Mouse (Mus musculus) spleen, adult 18-20 months (tissue): Measurements from ENCODE around the gene Fbxl14.

Experiments used
- DNase-seq, 2 experiments: peaks; one replicate each; pipeline ENCODE4 v3.0.0; 2022; ENCODE audit warnings: mixed read lengths in 2 of 2

Gene Fbxl14

DNA sequence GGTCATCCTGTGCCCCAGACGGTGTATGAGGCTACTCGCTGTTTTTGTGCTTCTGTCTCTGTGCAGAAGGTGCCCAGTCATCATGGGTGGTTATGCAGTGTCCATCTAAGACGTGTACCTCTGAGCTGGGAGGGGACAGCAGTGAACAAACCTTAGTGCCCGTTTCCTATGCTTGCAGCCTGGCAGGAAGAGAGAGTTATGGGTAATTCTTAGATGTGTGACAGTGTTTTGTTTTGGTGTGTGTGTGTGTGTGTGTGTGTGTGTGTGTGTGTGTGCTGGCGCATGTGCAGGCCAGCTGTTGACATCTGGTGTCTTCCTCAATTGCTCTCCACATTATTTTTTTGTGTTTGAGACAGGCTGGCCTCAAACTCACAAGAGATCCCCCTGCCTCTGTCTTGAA is 20.6 kb downstream of the Fbxl14 start:
- DNase-seq: no peak

DNA sequence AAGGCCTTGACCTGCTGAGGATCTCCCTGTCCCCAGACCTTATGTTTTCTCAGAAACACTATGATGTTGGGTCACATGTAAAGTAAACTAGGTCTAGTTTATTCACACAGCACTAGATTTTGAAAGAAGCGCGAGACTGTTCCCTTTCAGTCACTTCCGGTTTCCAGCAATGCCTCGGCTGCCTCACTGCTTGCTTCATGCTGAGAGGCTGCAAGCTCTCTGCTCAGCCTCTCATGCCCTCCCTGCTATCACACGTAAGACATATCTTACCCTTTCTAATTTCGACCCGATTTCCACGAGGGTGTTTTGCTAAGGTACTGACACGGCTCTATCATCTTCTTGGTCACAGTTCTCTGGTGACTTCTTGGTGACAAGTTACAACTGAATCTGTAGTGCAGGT is 22.6 kb downstream of the Fbxl14 start:
- no peak for DNase-seq

DNA sequence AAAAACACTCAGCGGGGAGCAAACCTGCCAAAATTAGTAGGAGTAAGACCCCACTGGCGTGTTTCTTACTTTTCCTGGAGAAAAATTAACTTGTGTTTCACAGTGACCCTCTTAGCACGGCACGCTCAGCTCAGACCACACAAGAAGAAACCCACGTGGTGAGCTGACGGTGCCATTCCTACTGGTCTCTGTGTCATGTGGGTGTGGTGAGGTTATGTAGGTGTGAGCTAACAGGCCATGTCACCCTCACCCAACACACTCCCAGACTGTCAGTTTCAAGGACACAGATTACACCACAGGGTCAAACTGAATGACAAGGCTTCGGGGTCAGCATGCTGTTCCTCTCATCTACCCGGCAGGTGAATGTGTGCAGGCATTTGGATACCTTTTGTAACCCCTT is 25.3 kb downstream of the Fbxl14 start:
- DNase-seq: no peak

DNA sequence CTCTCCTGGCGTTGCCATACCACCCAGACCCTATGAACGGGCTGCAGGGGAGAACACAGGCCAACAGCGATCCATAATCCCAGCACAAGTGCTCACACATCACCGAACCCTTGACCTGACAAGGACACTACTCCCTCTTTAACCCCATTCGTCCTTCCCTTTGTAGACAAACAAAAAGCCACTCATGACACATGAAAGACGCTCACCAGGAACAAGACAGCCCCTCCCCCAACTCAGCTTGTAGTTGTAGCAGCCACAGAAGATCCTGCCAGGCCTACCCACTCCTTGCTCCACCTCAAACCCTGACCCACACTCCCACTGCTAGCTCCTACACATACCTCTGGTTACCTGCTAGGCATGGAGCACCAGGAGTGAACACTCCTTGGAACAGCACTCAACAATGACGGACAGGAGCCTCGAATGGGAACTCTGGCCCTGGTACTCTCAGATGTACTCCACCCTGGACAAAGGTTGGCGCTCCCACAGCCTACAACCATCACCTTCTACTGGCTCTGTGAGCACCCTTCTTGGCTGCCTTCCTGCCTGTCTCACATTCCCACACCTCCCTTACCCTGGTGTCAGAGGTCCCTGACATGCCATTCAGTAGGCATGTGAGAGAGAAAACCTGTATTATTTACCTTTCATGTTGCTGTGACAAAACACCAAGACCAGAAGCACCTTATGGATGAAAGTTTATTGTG is 26.2 kb downstream of the Fbxl14 start:
- no peak for DNase-seq

DNA sequence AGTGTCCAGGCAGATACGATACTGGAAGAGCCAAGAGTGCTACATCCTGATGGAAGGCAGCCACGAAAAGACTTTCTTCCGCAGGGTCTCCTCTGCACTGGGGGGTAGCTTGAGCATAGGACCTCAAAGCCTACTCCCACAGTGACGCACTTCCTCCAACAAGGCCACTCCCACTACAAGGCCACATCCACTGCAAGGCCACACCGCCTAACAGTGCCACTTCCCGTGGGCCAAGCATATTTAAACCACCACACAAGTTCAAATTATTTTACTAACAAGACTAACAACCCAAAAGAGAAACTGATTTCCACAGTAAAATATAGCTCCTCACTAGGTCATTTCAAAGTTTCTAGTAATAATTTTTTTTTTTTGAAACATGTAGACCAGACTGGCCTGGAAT is 28.8 kb downstream of the Fbxl14 start:
- no peak for DNase-seq

DNA sequence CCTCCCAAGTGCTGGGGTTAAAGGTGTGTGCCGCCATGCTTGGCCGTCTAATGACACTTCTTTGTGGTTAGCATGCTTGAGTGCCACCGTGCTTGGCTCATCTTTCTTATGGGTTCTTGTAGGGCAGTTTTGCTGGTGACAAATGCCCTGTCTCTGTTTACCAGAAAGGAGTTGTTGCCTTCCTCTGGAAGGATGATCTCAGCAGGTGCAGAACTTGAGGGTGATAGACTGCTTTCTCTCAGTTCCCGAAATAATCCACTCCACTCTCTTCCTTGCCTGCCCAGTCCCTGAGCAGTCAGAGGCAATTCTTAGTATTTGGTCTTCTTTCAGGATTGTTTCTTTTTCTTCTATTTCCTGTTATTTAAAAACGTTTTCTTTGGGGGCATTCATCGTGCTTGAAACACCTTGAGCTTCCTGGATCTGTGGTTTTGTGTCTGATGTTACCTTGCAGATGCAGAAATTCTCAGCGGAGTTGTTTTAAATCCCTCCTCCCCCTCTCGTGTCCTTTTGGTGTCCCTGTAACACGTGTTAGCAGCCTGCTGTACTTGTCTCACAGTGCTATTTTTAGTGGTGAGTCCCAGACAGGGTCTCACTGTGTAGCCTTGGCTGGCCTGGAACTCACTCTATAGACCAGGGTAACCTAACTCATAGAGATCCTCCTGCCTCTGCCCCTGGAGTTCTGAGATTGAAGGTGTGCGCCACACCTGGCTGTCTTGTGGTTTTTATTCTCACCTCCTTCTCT is 29.3 kb downstream of the Fbxl14 start:
- DNase-seq: no peak

DNA sequence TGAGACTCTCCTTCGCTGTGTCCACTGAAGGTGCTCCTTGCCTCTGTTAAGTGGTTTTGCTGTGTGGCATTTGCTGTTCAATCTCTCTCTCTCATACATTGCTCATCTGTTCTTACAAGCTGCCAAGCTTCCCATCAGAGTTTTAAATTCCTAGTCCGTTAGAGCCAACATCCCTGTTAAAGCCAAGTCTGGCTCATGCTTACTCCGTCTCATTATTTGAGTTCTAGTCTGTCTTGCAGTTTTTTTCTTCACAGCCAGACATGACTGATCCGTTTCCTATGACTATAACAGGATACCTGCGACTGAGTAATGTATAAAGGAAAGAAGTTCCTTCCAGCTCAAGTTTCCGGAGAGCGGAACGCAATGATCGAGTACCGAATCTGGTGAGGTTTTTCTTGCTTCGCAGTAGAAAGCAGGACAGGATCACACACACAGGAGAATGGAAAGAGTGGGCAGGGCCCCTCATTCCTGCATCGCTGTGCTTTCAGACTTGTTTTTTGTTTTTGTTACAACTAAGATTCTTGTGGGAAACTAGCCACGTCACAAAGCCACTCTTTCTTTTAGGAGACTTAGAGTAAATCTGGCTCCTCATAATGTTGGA is 30.1 kb downstream of the Fbxl14 start:
- no peak for DNase-seq

DNA sequence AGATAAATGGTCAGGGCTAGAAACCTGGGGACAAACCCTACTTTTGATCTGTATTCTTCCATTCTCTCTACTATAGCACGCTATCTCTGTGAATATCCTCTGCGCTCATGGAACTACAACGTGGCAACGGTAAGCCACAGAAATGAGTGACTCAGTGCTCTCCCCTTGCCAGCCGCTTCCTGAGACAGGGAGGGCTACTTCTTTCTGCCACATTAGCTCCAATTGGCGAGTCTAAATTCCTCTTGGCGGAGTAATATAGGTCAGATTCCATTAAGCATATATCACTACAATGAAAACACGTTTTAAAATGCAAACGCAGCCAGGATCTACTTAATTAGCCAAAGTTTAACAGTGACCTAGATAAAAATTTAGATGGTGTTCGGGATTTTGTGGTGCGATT is 33.2 kb downstream of the Fbxl14 start:
- DNase-seq: no peak

DNA sequence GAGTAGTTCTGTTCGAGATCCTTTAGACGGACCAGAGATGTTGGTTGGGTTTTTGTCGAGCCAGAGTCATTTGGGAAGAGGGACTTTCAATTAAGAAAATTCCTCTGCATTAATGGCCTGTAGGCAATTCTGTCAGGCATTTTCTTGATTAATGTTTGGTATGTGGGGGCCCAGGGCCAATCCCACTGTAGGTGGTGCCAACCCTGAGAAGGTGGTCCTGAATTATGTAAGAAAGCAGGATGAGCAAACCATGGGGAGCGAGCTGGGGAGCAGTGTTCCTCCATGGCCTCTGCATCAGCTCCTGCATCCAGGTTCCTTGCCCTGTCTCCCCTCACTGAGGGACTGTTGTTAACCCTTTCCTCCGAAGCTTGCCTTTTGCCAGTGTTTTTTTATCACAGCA is 34.0 kb downstream of the Fbxl14 start:
- no peak for DNase-seq

DNA sequence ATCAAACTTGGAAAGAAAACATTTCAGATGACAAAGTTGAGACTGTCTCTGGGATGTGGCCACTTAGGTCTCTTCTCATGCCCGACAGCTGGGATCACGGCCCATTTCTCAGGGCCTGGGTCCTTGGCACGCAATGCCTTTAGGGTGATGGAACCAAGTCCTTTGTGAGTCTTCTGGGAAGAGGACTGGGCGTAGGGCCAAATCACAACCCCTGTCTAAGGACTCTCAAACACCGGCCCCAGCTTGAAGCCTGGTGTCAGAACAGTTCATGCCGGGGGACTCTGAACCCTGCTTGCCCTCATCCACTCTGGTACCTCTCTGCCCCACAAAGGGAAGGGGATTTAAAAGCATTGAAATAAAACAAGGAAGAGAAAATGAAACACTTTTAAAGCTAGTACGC is 34.6 kb downstream of the Fbxl14 start:
- DNase-seq: no peak

DNA sequence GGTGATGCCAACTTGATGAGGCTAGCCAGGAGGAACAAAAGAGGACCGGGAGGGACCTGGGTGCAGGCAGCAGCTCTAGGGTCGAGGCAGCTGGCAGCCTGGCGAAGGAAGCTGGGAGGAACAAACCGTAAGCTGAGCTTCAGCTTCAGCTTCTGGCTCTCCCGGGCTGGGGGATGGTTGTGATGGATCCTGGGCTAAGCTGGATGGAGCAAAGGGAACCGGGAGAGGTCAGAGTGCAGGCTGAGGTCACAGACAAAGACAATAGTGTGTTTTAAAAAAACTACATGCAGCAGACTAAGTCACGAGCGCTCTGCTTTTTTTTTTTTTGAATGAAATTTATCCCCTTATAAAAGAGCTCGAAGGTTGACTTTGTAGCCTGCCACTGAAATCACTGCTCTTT is 41.3 kb downstream of the Fbxl14 start:
- DNase-seq: no peak

DNA sequence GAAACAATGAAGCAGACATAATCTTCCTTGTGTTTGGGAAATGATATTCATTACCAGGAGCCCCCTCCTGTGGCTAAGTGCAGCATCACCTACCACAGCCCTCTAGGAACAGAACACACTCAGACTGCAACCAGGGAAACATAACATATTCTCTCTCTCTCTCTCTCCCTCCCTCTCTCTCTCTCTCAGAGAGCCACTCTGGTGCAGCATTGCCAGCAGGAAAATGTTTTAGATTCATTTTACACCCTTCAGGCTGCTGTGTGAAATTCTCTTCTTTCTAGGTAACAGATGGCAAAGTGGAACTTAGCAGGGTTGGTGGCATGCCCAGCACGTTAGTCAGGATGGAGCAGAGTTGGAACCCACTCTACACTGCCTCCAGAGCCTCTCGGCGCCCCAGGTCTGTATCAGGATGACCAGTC is 42.0 kb downstream of the Fbxl14 start:
- no peak for DNase-seq

DNA sequence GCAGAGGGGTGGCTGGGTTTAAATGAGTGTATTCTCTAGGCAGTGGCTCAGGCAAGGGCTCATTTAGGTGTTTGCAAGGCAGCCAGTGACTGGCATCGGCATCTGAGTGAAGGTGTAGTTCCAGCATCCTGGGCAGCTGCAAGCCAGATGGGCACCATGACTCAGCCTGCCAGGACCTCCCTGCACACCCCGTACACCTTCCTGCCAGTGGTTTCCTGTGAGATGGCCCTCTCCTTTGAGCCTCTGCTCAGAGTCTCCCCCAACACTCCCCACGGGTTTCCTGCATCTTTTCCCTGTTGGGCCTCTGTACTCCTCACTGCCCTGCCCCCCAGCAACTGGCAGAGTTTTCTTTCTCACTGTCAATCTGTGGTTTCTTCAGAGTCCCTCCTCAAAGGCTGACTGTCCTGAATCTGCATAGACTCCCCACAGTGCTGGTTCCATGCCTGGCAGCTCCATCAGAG is 42.5 kb downstream of the Fbxl14 start:
- DNase-seq: no peak

DNA sequence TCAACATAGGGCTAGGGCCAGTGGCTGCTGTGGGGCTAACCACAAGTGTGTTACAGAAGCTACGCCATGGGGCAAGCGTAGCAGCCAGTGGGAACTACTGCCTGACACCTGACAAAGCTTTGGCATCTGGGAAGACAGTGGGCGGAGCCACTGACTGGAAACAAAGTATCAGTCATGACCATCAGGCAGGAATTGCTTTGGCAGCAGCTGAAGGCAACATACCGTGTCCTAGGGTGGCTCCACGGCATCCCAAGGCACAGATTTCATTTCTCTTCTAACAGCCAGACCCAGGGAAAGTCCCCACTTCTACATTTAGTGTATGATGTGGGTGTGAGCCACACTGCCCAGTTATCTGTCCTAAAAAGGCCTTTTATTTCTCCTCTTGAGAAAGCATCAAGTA is 47.0 kb downstream of the Fbxl14 start:
- DNase-seq: no peak

DNA sequence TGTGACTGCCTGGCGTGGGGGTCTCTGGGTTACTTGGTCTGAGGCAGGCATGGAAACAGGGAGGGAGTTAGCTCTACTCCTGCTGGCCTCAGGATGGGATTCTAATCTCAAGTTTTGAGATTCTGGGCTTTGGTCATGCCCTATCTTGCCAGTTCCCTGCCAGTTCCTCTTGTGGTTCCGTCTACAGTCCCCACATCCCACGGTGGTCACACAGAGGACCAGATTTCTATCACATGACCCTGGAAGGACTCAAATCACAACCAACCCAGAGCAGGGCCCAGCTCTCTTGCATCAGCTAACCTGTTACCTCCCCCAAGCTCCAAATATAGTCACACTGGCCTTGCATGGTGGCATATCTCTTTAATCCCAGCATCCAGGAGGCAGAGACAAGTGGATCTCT is 50.2 kb downstream of the Fbxl14 start:
- DNase-seq: no peak
